Mouse (Mus musculus): ENCODE results near the gene Vmn1r158.
"Not testable (repeated sequence)": the region's sequence is repeated elsewhere in the genome, so short reads cannot be mapped to it uniquely, and the experiment has no call there.

The Vmn1r158 gene

GRCm38 (mm10) chr7:22790682-22791081 is at the start of gene Vmn1r158:
Gene Vmn1r158 (minus strand): TSS chr7:22790782.
- not testable (repeated sequence) for DNase-seq (ENCODE audit: low spot score in 2 of 2)

- DNase-seq (ENCODE audit: low spot score in 2 of 2) = not testable (repeated sequence)
Observed at GRCm38 (mm10) chr7:22775981-22776380, 14.6 kb downstream of the Vmn1r158 start.

- DNase-seq (ENCODE audit: low spot score in 2 of 2) = not testable (repeated sequence)
Observed at GRCm38 (mm10) chr7:22761397-22761796, 29.2 kb downstream of the Vmn1r158 start, which contains the start of gene Vmn1r157. Gene Vmn1r157 (plus strand): TSS chr7:22761697.
